Mouse (Mus musculus) frontal cortex, postnatal 25 days (tissue): Measurements from ENCODE around the gene Srgap2.
A peak's percentile ranks its signal among the peaks of the same experiment; 100 is the strongest.

Experiments used
- DNase-seq, 2 experiments: peaks; one replicate each; pipeline ENCODE4 v3.0.0; 2022; ENCODE audit warnings: low spot score in 2 of 2

The Srgap2 gene

GRCm38 (mm10) chr1:131473631-131474118 lies 53.5 kb downstream of the Srgap2 start:
- DNase-seq, result no peak

- DNase-seq, result no peak
Observed at GRCm38 (mm10) chr1:131470597-131470996, 56.6 kb downstream of the Srgap2 start.

- no peak for DNase-seq
Observed at GRCm38 (mm10) chr1:131465855-131466254, 61.3 kb downstream of the Srgap2 start.

- DNase-seq, result no peak
Observed at GRCm38 (mm10) chr1:131463953-131464627, 63.1 kb downstream of the Srgap2 start.

- no peak for DNase-seq
Observed at GRCm38 (mm10) chr1:131462541-131463067, 64.5 kb downstream of the Srgap2 start.

- DNase-seq, result no peak
Observed at GRCm38 (mm10) chr1:131460914-131461530, 66.1 kb downstream of the Srgap2 start.

GRCm38 (mm10) chr1:131455355-131455890 lies 71.7 kb downstream of the Srgap2 start:
- DNase-seq, result no peak

- no peak for DNase-seq
Observed at GRCm38 (mm10) chr1:131454386-131454785, 72.8 kb downstream of the Srgap2 start.

- no peak for DNase-seq
Observed at GRCm38 (mm10) chr1:131453335-131453734, 73.8 kb downstream of the Srgap2 start.

GRCm38 (mm10) chr1:131448373-131448772 lies 78.8 kb downstream of the Srgap2 start:
- DNase-seq, result no peak

- no peak for DNase-seq
Observed at GRCm38 (mm10) chr1:131447333-131447732, 79.8 kb downstream of the Srgap2 start.

GRCm38 (mm10) chr1:131446577-131446976 lies 80.6 kb downstream of the Srgap2 start:
- no peak for DNase-seq

GRCm38 (mm10) chr1:131438556-131438955 lies 88.6 kb downstream of the Srgap2 start:
- no peak for DNase-seq

- DNase-seq, result no peak
Observed at GRCm38 (mm10) chr1:131437975-131438374, 89.2 kb downstream of the Srgap2 start.

- no peak for DNase-seq
Observed at GRCm38 (mm10) chr1:131436609-131437008, 90.5 kb downstream of the Srgap2 start.

- DNase-seq, result peak; percentile 32 to 36
Observed at GRCm38 (mm10) chr1:131431456-131432246, 95.5 kb downstream of the Srgap2 start.

GRCm38 (mm10) chr1:131427140-131427821 lies 99.9 kb downstream of the Srgap2 start:
- no peak for DNase-seq

- no peak for DNase-seq
Observed at GRCm38 (mm10) chr1:131423061-131423460, 104.1 kb downstream of the Srgap2 start.

GRCm38 (mm10) chr1:131421113-131421512 lies 106.0 kb downstream of the Srgap2 start:
- no peak for DNase-seq

GRCm38 (mm10) chr1:131420660-131421059 lies 106.5 kb downstream of the Srgap2 start:
- no peak for DNase-seq

- DNase-seq, result no peak
Observed at GRCm38 (mm10) chr1:131419307-131419706, 107.8 kb downstream of the Srgap2 start.
